Mouse (Mus musculus) kidney, postnatal 10 days (tissue): ENCODE results near the gene Igsf1.

ENCODE experiments used
- DNase-seq: peaks from one replicate; pipeline ENCODE4 v3.0.0; 2021; ENCODE audit warnings: mixed read lengths

The Igsf1 gene

GRCm38 (mm10) chrX:49797213-49798019 lies at the start of gene Igsf1:
Gene Igsf1, minus strand, starts transcription at chrX:49797749.
- DNase-seq = peak; percentile 53

- DNase-seq = no peak
Measured at GRCm38 (mm10) chrX:49770828-49771227, 26.7 kb downstream of the Igsf1 start.

- no peak for DNase-seq
Measured at GRCm38 (mm10) chrX:49745192-49745591, 52.4 kb downstream of the Igsf1 start.

GRCm38 (mm10) chrX:49734959-49735358 lies 62.6 kb downstream of the Igsf1 start, which contains the start of gene Olfr1321:
Gene Olfr1321, minus strand, starts transcription at chrX:49735059.
- no peak for DNase-seq
